Mouse (Mus musculus) neural tube, embryonic 10.5 days (tissue): Measurements from ENCODE around the gene Gm6588.
A peak's percentile ranks its signal among the peaks of the same experiment; 100 is the strongest.

Experiments used
- DNase-seq: peaks from one replicate; pipeline ENCODE4 v3.0.0-alpha.2; 2017; ENCODE audit warnings: low spot score; ENCODE audit errors: extremely low spot score

Gm6588 gene

DNA sequence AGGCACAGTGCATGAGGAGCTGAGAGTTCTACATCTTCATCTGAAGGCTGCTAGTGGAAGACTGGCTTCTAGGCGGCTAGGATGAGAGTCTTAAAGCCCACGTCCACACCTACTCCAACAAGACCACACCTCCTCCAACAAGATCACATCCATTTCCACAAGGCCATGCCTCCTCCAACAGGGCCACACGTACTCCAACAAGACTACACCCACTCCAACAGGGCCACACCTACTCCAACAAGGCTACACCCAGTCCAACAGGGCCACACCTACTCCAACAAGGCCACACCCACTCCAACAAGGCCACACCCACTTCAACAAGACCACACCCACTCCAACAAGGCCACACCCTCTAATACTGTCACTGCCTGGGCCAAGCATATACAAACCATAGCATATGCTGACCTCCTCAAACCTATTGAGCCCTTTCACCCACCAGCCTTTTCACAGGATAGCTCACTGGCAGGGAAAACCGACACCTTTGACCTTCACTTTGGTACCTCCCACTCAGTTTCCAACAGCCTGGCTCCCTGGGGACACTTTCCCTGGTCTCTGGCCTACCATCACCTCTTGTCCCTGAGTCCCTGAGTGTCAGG lies 19.9 kb downstream of the Gm6588 start:
- DNase-seq = no peak

DNA sequence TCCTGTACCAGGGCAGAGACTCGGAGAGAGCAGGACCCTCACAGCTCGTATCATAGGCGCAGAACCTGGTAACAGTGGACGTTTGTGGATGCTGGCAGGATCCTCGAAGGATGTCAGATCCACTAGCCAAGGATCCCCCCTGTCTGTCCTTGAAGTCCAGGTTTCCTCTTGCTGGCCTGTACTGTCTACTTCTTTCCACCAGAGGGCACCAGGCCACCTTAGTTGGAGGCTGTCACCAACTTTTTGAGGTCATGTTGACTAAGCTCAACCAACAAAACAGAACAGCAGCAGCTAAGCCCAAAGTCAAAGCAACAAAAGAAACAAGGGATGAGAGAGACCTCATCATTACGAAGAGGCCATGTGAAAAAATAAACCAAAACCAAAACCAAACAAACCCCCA lies 20.9 kb downstream of the Gm6588 start:
- no peak for DNase-seq

DNA sequence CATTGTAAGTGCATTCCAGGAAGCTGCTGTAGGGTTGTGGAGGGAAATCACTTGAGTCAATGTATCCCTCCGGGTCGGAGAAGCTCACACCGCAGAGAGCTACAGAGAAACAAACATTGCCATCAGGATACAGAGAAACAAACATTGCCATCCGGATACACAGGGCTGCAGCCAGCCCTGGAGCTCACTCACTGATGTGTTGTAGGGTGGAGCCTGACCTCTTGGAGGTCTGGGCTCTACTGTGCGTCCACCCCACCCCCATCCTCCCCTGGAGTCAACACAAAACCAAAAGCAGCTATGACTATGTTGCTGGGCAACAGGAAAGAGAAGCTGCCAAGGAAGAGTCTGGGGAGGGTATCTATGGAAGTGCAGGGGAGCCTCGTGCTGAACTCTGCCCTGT lies 24.2 kb downstream of the Gm6588 start:
- DNase-seq = no peak

GRCm38 (mm10) chr5:112481946-112482410 lies 32.8 kb downstream of the Gm6588 start:
- DNase-seq = no peak

GRCm38 (mm10) chr5:112482551-112482950 lies 33.3 kb downstream of the Gm6588 start:
- no peak for DNase-seq

GRCm38 (mm10) chr5:112483030-112483429 lies 33.8 kb downstream of the Gm6588 start:
- no peak for DNase-seq

- no peak for DNase-seq
These were observed 35.9 kb downstream of the Gm6588 start for GRCm38 (mm10) chr5:112484924-112485715.

DNA sequence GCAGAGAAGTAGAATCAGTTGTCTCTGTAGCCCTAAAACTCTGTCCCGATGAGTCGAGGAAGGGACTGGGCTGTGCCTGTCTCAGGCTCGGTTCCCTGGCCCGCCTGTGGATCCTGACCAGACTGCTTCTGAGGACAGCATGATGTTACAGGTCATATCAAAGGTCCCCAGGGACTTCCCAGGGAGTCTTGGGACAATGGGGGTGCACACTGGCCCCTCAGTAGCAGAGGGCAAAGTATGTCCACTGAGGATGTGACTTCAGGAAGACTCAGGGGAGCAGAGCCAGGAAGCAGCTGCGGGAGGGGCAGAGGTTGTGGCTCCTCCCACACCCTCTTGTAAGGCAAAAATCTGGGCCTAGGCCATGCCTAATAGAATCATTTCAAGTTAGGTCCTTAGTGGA lies 37.2 kb downstream of the Gm6588 start:
- DNase-seq = no peak

GRCm38 (mm10) chr5:112487504-112487903 lies 38.3 kb downstream of the Gm6588 start:
- DNase-seq = no peak

GRCm38 (mm10) chr5:112488101-112488776 lies 39.0 kb downstream of the Gm6588 start:
- no peak for DNase-seq

DNA sequence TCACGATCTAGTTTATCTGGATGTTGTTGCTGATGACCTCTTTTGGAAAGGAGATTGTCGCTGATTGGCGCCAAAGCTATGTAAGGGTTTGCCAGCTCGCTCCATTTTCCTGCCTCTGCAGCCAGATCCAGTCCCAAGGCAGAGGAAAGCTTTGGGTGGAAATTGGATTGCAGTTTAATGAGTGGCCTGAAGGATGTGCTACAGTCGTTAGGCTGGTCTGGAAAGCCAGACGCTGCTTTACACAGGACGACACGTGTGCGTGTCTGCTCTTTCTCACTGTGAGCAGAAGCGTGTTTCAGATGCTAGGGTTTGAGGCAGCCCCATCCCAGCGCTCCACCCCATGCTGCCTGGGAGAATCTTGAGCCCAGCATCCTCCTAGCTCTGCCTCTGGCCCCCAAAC lies 42.3 kb downstream of the Gm6588 start:
- DNase-seq = no peak

DNA sequence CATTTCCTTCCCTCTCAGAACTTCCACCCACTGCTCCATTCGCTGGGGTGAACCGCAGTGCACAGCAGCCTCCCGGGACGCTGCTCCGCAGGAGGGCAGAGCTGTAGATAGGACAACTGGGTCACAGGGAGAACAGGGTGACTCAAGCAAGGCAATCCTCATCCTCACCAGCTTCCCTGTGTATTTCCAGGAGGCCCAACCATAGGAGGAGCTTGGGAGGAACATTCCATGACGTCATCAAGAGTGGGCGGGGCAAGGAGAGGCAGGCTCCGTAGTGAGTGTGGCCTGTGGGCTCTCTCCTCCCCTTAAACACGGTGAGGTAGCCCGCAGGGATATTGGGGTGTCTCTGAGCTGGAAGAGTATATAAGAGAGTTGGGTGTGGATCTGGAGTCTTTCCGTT lies 44.3 kb downstream of the Gm6588 start:
- peak; percentile 58 for DNase-seq

DNA sequence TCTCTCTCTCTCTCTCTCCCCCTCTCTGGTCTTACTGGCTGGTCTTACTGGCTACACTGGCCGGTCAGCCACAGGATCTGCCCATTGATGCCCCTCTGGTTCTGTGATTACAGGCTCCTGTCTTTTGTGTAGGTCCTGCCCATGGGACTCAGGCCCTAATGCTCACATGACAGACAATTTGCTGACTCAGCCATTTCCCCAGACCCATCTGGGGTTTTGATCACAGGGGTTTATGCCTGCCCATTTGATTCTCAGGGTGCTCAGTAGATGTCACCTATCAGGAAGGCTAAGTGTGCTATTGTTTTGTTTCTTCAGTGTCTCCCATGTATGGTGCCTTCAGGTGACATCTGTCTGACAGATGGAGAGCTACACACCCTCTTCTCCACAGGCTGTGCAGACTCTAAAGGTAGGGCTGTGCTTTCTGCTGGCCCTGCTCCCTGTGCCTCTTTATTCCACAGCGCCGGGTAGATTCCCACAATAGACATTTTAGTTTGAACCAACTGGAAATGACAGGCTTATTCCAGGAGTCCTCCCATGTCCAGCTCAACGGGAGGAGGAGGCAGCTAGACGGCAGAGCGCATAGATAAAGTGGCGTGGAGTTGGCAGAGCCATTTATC lies 47.6 kb downstream of the Gm6588 start:
- no peak for DNase-seq

- DNase-seq = no peak
These were observed 50.0 kb downstream of the Gm6588 start for GRCm38 (mm10) chr5:112498921-112499917.

DNA sequence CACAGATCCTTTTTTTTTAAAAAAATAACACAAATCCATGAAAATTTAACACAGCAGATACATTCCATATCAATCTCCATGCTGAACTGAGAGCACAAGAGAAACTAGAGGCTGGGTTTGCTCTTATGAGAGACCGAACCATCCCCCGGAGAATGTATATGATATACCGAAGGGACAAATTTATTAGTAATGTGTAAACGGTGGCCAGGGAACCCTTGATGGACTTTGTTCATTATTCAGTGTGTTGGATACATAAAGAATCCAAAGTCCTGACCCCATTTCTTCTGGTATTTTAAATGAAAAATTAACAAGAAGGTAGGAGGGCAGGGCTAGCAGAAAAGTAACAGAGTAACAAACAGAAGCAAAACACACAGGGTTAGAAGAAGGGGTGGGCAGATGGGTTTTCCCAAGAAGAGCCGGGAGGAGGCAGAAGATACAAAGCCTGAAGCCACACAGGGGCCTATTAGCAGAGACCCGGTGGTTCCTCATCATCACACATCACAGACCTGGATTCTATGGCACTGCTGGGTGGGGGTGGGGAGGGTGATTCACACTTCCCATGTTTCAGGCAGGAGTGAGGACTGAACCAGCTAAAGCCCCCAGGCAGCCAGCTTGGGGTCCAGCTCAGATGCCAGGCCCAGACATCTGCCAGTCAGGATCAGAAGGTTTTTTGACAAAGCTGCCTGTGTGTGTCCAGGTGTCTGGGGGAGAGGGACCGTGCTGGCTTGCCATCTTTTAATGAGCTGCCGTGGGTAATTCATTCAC lies 50.9 kb downstream of the Gm6588 start:
- no peak for DNase-seq
